Mouse (Mus musculus) heart, embryonic 14.5 days (tissue): ENCODE results near the gene Phc3. TPM values are rescaled to one million over a fixed set of nuclear protein-coding genes. Genes with fewer than 3 reads are reported as not detected.

Source experiments
- ATAC-seq: fragments of 200-750 bp; cut with Nextera tagmentation; 2 replicates; pipeline ENCODE4 v1.8.0; 2017; ENCODE audit warnings: low read depth, moderate TSS enrichment; ENCODE audit not compliant: insufficient number of reproducible peaks, insufficient read depth, low FRiP score
- H3K27ac ChIP-seq, 2 experiments: fragments of 200-500 bp in 1 of 2; fragments of 300-500 bp in 1 of 2; sonication (generic) in 1 of 2; replicated peaks in 1 of 2; 2 replicates each; pipeline ENCODE4 v1.5.1; 2012 to 2014; ENCODE audit warnings: low read depth in 2 of 2, low read length in 2 of 2, control low read depth in 1 of 2, mild to moderate bottlenecking in 1 of 2, mixed read lengths in 1 of 2; ENCODE audit not compliant: control insufficient read depth in 1 of 2, insufficient read depth in 1 of 2
- H3K27me3 ChIP-seq: fragments of 300-500 bp; sonication (generic); 2 replicates; pipeline ENCODE4 v1.6.1; 2014; ENCODE audit warnings: mild to moderate bottlenecking, low read length, control low read depth; ENCODE audit not compliant: control insufficient read depth, insufficient read depth
- H3K36me3 ChIP-seq: fragments of 300-500 bp; sonication (generic); 2 replicates; pipeline ENCODE4 v1.6.1; 2014; ENCODE audit warnings: mild to moderate bottlenecking, control low read depth, low read length, mixed read lengths; ENCODE audit not compliant: control insufficient read depth, insufficient read depth
- H3K4me1 ChIP-seq, 2 experiments: fragments of 200-500 bp in 1 of 2; fragments of 300-500 bp in 1 of 2; sonication (generic) in 1 of 2; 2 replicates each; pipeline ENCODE4 v1.6.1; 2012 to 2014; ENCODE audit warnings: low read length in 2 of 2, control low read depth in 1 of 2, mixed read lengths in 1 of 2; ENCODE audit not compliant: control insufficient read depth in 2 of 2, insufficient read depth in 2 of 2
- H3K4me2 ChIP-seq: fragments of 300-500 bp; sonication (generic); 2 replicates; pipeline ENCODE4 v1.6.1; 2014; ENCODE audit warnings: mild to moderate bottlenecking, low read length
- H3K4me3 ChIP-seq, 2 experiments: fragments of 200-500 bp in 1 of 2; fragments of 300-500 bp in 1 of 2; sonication (generic) in 1 of 2; 2 replicates each; pipeline ENCODE4 v1.5.1; 2012 to 2014; ENCODE audit warnings: low read length in 2 of 2, mild to moderate bottlenecking in 2 of 2, control low read depth in 1 of 2, low read depth in 1 of 2, moderate library complexity in 1 of 2; ENCODE audit not compliant: control insufficient read depth in 1 of 2, insufficient read depth in 1 of 2
- H3K9ac ChIP-seq: fragments of 300-500 bp; sonication (generic); 2 replicates; pipeline ENCODE4 v1.6.1; 2014; ENCODE audit warnings: mild to moderate bottlenecking, low read length
- H3K9me3 ChIP-seq: fragments of 300-500 bp; sonication (generic); 2 replicates; pipeline ENCODE4 v1.6.1; 2016; ENCODE audit warnings: low read length, control low read depth; ENCODE audit not compliant: control insufficient read depth
- WGBS: fragments of 180-500 bp; shearing (Covaris S2); extraction: QIAGEN DNeasy Blood & Tissue Kit; methylation state at CpG from one replicate; pipeline ENCODE4 v1.1.7; 2014; 5-methylcytosine and 5-hydroxymethylcytosine counted together
- polyA plus RNA-seq: library from polyadenylated mRNA; unstranded; fragments of >200 nt; fragmentation: Nextera tagmentation; extraction: Ambion mirVana; gene quantifications from 2 replicates; pipeline ENCODE4 v1.2.1, GENCODE M21; 2014

The Phc3 gene
- polyA plus RNA-seq, 1 experiment from 2014 or later, result 7.2 TPM

DNA sequence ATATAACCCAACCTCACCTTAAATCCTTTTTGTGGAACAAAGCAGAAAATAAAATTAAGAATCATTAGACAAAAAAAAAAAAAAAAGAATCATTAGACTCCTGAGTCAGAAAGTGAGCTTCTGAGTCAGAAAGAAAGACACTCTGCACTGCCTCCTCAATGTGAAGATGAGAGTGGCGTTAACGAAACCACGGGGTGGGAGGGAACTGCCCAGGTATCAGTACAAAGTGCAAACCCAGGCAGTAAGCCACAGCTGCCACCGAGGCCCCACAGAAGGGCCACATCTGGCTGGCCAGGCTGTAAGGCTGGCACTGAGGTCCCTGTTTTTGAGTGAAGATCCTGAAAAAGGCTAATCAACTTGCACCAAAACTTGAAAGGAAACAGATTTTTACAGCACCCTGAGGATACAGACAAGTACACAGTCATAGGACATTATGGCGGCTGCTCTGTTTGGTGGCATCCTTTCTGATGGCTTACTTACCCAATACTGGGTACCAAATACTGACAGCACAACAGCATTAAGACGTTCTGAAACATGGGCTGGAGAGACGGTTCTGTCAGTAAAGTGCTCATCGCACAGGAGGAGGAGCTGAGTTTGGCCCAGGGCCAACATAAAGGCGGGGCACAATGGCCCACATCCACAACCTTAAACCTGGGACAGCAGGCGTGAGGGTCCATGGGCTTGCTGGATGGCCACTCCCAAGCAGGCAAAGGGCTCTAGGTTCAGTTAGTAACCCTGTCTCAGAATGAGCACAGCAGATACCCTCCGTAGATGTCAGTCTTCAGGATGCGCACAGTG lies 16.7 kb downstream of the Phc3 start:
- H3K4me3 ChIP-seq, result no peak overlapping the region
- H3K9me3 ChIP-seq, result no peaks in the 10 kb centered on the region
- H3K27ac ChIP-seq, result no peak overlapping the region
- peaks cover 83% of the 10 kb centered on the region for H3K36me3 ChIP-seq
- H3K9ac ChIP-seq, result no peak overlapping the region
- H3K27me3 ChIP-seq, result no peaks in the 10 kb centered on the region
- 87% methylated on average over 12 of the region's 12 CpGs for WGBS
- no peak for ATAC-seq
- no peaks in the 10 kb centered on the region for H3K4me1 ChIP-seq
- no peak overlapping the region for H3K4me2 ChIP-seq

DNA sequence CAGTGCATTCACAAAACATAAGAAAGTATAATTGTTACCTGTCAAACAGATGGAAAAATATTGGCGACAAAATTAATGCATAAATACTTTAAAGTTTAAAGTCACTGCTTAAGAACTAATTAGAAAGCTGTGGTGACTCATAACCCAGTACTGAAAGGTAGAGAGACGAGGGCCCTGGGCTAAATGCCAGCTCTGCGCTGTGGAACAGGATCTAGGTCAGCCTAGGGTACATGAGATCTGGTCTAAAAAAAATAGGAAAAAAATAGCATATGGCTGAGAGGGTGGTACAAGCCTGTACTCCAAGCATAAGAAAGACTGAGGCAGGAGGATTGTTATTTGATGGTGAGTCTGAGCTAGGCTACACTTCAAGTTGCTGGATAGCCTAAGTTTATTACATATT lies 17.6 kb downstream of the Phc3 start:
- 64% methylated on average over 3 of the region's 3 CpGs for WGBS
- H3K4me2 ChIP-seq, result no peak overlapping the region
- no peak overlapping the region for H3K4me3 ChIP-seq
- no peak overlapping the region for H3K27ac ChIP-seq
- ATAC-seq, result no peak
- H3K9ac ChIP-seq, result no peak overlapping the region
- H3K4me1 ChIP-seq, result no peaks in the 10 kb centered on the region
- no peaks in the 10 kb centered on the region for H3K27me3 ChIP-seq
- H3K36me3 ChIP-seq, result peaks cover 83% of the 10 kb centered on the region
- H3K9me3 ChIP-seq, result no peaks in the 10 kb centered on the region

DNA sequence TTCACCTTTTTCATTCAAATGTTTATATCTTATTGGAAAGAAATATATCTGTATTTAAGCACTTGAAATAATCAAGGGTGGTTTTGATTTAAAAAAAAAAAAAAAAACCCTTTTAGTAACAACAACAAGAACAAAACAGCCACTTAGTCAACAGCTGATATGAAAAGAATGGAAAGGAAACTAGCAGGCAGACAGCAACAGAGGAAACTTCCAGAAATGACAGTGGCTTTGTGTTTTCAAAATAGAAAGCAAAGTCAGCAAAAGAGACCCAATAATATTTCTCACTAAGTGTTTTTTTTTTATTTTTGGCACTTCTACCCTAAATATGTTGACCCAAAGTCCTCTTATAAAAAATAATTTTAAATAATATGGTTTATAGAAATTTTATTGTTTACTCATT lies 34.8 kb downstream of the Phc3 start:
- H3K9me3 ChIP-seq, result no peaks in the 10 kb centered on the region
- peaks cover 62% of the 10 kb centered on the region for H3K36me3 ChIP-seq
- no peaks in the 10 kb centered on the region for H3K27me3 ChIP-seq
- H3K9ac ChIP-seq, result no peak overlapping the region
- ATAC-seq, result no peak
- peaks cover 0 to 4% of the 10 kb centered on the region in 2 experiments; a peak in 1 of 4 replicates for H3K4me1 ChIP-seq
- no peak overlapping the region for H3K4me2 ChIP-seq
- H3K4me3 ChIP-seq, result no peak overlapping the region
- no peak overlapping the region for H3K27ac ChIP-seq

DNA sequence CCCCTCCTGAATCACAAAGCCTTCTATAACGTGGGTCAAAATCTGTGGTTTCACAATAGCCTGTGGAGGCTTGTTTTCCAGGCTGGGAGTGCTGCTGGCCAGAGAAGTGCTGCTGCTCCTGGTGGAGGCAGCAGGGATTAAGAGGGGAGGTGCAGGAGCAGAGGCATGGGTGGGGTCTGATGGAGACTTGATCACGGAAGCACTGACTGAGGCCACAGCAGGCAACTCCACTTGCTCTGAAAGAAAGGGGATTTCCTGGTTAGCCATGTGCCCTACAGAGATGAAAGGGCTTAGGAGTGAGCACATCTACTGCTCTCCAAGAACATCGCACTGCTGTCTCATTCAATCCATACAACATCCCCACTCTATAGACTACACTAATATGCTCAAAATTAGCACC lies 39.4 kb downstream of the Phc3 start:
- ATAC-seq, result no peak
- 58% methylated on average over 3 of the region's 3 CpGs for WGBS
- no peak overlapping the region for H3K27ac ChIP-seq

DNA sequence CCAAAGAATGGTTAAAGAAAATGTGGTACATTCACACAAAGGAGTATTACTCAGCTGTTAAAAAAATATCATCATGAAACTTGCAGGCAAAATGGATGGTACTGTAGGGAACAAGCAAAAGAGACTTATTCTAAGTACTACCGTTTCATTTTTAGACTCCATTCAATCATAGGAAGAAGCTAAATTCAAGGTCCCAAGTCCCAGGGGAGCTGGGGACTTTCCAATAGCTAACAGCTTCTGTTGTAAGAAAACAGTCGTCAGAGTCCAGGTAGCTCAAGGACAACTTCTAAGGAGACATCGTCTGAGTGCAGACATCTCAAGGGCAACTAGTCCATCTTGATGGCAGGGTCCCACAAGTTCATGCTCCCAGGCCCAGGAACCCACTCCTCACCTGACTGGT lies 41.6 kb downstream of the Phc3 start:
- Histone ChIP-seq H3K9ac (no peak overlapping the region), H3K9me3 (no peaks in the 10 kb centered on the region), H3K4me3 (no peak overlapping the region), H3K4me2 (no peak overlapping the region), H3K27me3 (no peaks in the 10 kb centered on the region), H3K4me1 (no peaks in the 10 kb centered on the region), H3K36me3 (peaks cover 47% of the 10 kb centered on the region), H3K27ac (no peak overlapping the region)
- WGBS, result 88% methylated on average over 3 of the region's 3 CpGs
- ATAC-seq, result no peak

More for the DNA sequence above, 39.4 kb downstream of the Phc3 start:
- H3K4me2 ChIP-seq, result no peak overlapping the region
- no peak overlapping the region for H3K9ac ChIP-seq
- no peaks in the 10 kb centered on the region for H3K9me3 ChIP-seq
- H3K27me3 ChIP-seq, result no peaks in the 10 kb centered on the region
- H3K4me3 ChIP-seq, result no peak overlapping the region
- peaks cover 47% of the 10 kb centered on the region for H3K36me3 ChIP-seq
- H3K4me1 ChIP-seq, result no peaks in the 10 kb centered on the region

DNA sequence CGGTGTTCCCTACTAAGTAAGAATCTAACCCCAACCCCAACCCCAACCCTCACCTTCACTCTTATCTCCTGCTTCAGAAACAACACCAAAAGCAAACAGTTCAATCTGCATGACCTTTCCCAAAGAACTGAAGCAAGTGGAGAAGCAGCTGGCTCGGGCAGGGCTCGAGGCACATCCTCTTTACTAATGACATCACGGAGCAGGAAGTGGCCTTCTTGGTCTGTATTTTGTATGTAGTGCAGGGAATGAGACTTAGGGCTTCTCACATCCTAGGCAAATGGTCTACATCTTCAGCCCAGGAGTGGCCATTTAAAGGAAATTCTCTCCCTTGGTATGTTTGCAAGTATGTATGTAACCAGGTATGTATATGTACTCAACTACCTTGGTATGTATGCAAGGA lies 52.1 kb downstream of the Phc3 start:
- no peaks in the 10 kb centered on the region for H3K4me1 ChIP-seq
- no peaks in the 10 kb centered on the region for H3K9me3 ChIP-seq
- H3K27me3 ChIP-seq, result no peaks in the 10 kb centered on the region
- WGBS, result 62% methylated on average over 4 of the region's 4 CpGs
- no peak for ATAC-seq
- H3K4me3 ChIP-seq, result no peak overlapping the region
- H3K36me3 ChIP-seq, result peaks cover 82% of the 10 kb centered on the region
- no peak overlapping the region for H3K9ac ChIP-seq
- H3K27ac ChIP-seq, result no peak overlapping the region
- no peak overlapping the region for H3K4me2 ChIP-seq

DNA sequence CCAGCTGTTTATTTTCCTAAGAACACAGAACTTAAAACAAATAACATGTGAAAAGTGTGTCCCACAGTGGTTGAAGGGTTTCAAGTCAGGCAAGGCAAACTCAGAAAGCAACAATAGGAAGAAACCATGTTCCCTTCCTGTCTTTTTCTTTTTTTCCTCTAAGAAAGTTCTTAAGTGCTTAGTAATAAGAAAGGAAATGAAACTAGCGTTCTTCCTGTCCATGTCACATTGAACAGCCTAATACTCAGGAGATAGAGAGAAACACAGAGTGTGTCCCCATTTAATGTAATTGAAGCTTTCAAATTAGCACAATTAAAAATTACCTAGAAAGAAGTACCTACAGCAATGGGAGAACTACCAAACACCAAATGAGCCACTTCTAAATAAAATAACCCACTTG lies 64.6 kb downstream of the Phc3 start:
- no peak for ATAC-seq
- Histone ChIP-seq H3K9me3 (no peaks in the 10 kb centered on the region), H3K4me3 (no peak overlapping the region), H3K4me2 (no peak overlapping the region), H3K9ac (no peak overlapping the region), H3K27ac (no peak overlapping the region), H3K27me3 (no peaks in the 10 kb centered on the region), H3K4me1 (no peaks in the 10 kb centered on the region), H3K36me3 (peaks cover 68% of the 10 kb centered on the region)
- 77% methylated on average over 1 of the region's 1 CpGs for WGBS

DNA sequence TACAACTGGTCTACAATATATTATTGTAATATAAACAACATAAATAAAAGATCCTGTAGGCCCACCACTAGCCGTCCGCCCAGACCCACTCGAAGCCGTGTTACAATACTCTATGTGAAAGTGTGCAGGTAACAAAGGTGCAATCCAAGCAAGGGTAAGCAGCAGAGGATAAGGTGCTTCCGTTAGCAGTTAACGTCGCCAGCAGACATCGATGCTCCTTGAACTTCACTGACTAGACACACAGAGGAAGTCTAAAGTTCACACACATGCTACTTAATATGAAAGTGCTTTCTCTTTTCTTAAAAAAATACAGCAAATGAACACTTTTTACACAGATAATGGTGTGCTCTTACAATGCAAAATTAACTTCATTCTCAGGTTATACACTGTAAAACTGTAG lies 69.8 kb downstream of the Phc3 start:
- Histone ChIP-seq H3K36me3 (peaks cover 54% of the 10 kb centered on the region), H3K27ac (no peak overlapping the region), H3K4me2 (no peak overlapping the region), H3K9ac (no peak overlapping the region), H3K4me3 (no peak overlapping the region), H3K9me3 (no peaks in the 10 kb centered on the region), H3K27me3 (no peaks in the 10 kb centered on the region), H3K4me1 (0 out of 4 replicates have a peak, but pooled peaks cover 0 to 4% of the 10 kb centered on the region in 2 experiments)
- WGBS, result 96% methylated on average over 8 of the region's 8 CpGs
- no peak for ATAC-seq
